Mouse (Mus musculus) liver, adult 2 months (tissue): Measurements from ENCODE around the gene Mex3b. TPM values are rescaled to one million over a fixed set of nuclear protein-coding genes. Genes with fewer than 3 reads are reported as not detected.

Source experiments
- DNase-seq: peaks from one replicate; pipeline ENCODE4 v3.0.0-alpha.2; 2011; ENCODE audit warnings: low read depth, low spot score; ENCODE audit errors: extremely low read depth
- H3K27ac ChIP-seq: fragments of 200-500 bp; replicated peaks from 2 replicates; pipeline ENCODE4 v1.5.1; 2012; ENCODE audit warnings: low read depth, mild to moderate bottlenecking, control low read depth, inconsistent platforms, low read length; ENCODE audit not compliant: insufficient read depth
- H3K27me3 ChIP-seq: fragments of 200-500 bp; 2 replicates; pipeline ENCODE4 v1.6.1; 2012; ENCODE audit warnings: mild to moderate bottlenecking, moderate library complexity, low read length, inconsistent platforms; ENCODE audit not compliant: control insufficient read depth, insufficient read depth
- H3K36me3 ChIP-seq: fragments of 200-500 bp; 2 replicates; pipeline ENCODE4 v1.6.1; 2012; ENCODE audit warnings: low read length, inconsistent platforms; ENCODE audit not compliant: control insufficient read depth, insufficient read depth
- H3K4me1 ChIP-seq: fragments of 200-500 bp; 2 replicates; pipeline ENCODE4 v1.6.1; 2011; ENCODE audit warnings: low read length; ENCODE audit not compliant: control insufficient read depth, insufficient read depth
- H3K4me3 ChIP-seq: fragments of 200-500 bp; 2 replicates; pipeline ENCODE4 v1.5.1; 2011; ENCODE audit warnings: low read depth, mild to moderate bottlenecking, control low read depth, low read length, moderate library complexity; ENCODE audit not compliant: insufficient read depth
- H3K79me2 ChIP-seq: fragments of 200-500 bp; 2 replicates; pipeline ENCODE4 v1.6.1; 2012; ENCODE audit warnings: inconsistent platforms, mild to moderate bottlenecking, low read length, moderate library complexity; ENCODE audit not compliant: control insufficient read depth, insufficient read depth
- H3K9ac ChIP-seq: fragments of 200-500 bp; 2 replicates; pipeline ENCODE4 v1.6.1; 2012; ENCODE audit warnings: low read depth, mild to moderate bottlenecking, control low read depth, inconsistent platforms, low read length
- CTCF ChIP-seq: fragments of 200-500 bp; IDR thresholded peaks from 2 replicates; pipeline ENCODE4 v1.5.1; 2011; ENCODE audit warnings: low read depth, low read length, control low read depth
- POLR2A ChIP-seq: fragments of 200-500 bp; IDR thresholded peaks from 2 replicates; pipeline ENCODE4 v1.6.1; 2011; ENCODE audit warnings: low read length, control low read depth; ENCODE audit not compliant: insufficient read depth; ENCODE audit errors: extremely low read depth
- WGBS: fragments of 180-500 bp; shearing (Covaris S2); methylation state at CpG from one replicate; pipeline ENCODE4 v1.1.7; 2018; 5-methylcytosine and 5-hydroxymethylcytosine counted together
- polyA plus RNA-seq: library from polyadenylated mRNA; depleted of rRNA; stranded (reverse); fragments of >200 nt; gene quantifications from 2 replicates; pipeline ENCODE4 v1.2.3, GENCODE M21; 2012
- total RNA-seq: library from RNA; depleted of rRNA; stranded (reverse); fragments of >200 nt; gene quantifications from 2 replicates; pipeline ENCODE4 v1.2.3, GENCODE M21; 2014

The Mex3b gene
- total and polyA plus RNA-seq, 2 experiments = 0.28 to 0.56 TPM

GRCm38 (mm10) chr7:82864991-82865771 lies 2.0 kb upstream of the Mex3b start:
- Histone ChIP-seq H3K9ac (no peak overlapping the region), H3K27ac (no peak overlapping the region), H3K27me3 (peaks cover 2% of the 10 kb centered on the region; the same call in 1 of the 2 replicates), H3K4me1 (peaks cover 6% of the 10 kb centered on the region; the same call in 1 of the 2 replicates), H3K36me3 (no peaks in the 10 kb centered on the region), H3K79me2 (no peaks in the 10 kb centered on the region), H3K4me3 (peak overlapping the region; percentile 83)
- no peak for TF ChIP-seq POLR2A
- TF ChIP-seq CTCF = no peak
- WGBS = 7% methylated on average over 22 of the region's 22 CpGs
- no peak for DNase-seq

GRCm38 (mm10) chr7:82865834-82866485 lies 1.2 kb upstream of the Mex3b start:
- Histone ChIP-seq H3K4me1 (peaks cover 6% of the 10 kb centered on the region; the same call in 1 of the 2 replicates), H3K4me3 (peak overlapping the region; percentile 83), H3K27me3 (peaks cover 2% of the 10 kb centered on the region; the same call in 1 of the 2 replicates), H3K36me3 (no peaks in the 10 kb centered on the region), H3K27ac (peak overlapping the region; percentile 65), H3K79me2 (no peaks in the 10 kb centered on the region), H3K9ac (peak overlapping the region; percentile 83)
- TF ChIP-seq CTCF (peak; percentile 81), POLR2A (peak; percentile 71; the same call in 1 of the 2 replicates)
- under 1% methylated on average over 60 of the region's 70 CpGs for WGBS
- DNase-seq = peak; percentile 65

GRCm38 (mm10) chr7:82866486-82867270 lies 455 bp upstream of the Mex3b start:
- under 1% methylated on average over 66 of the region's 68 CpGs for WGBS
- peak; percentile 57 for DNase-seq
- peaks cover 6% of the 10 kb centered on the region; the same call in 1 of the 2 replicates for H3K4me1 ChIP-seq
- peak overlapping the region; percentile 83 for H3K9ac ChIP-seq
- peaks cover 2% of the 10 kb centered on the region; the same call in 1 of the 2 replicates for H3K27me3 ChIP-seq
- no peak for TF ChIP-seq POLR2A
- TF ChIP-seq CTCF = 0 out of 2 replicates have a peak, but pooled peaks have one; percentile 15
- peak overlapping the region; percentile 65 for H3K27ac ChIP-seq
- H3K79me2 ChIP-seq = no peaks in the 10 kb centered on the region
- no peaks in the 10 kb centered on the region for H3K36me3 ChIP-seq
- H3K4me3 ChIP-seq = peak overlapping the region; percentile 83

- Histone ChIP-seq H3K4me3 (peak overlapping the region; percentile 35), H3K27me3 (peaks cover 2% of the 10 kb centered on the region; the same call in 1 of the 2 replicates), H3K4me1 (peaks cover 6% of the 10 kb centered on the region; the same call in 1 of the 2 replicates), H3K9ac (no peak overlapping the region), H3K36me3 (no peaks in the 10 kb centered on the region), H3K79me2 (no peaks in the 10 kb centered on the region), H3K27ac (no peak overlapping the region)
- WGBS = 4% methylated on average over 56 of the region's 56 CpGs
- no peak for TF ChIP-seq CTCF
- TF ChIP-seq POLR2A = no peak
- DNase-seq = no peak
These were observed 1.4 kb downstream of the Mex3b start for GRCm38 (mm10) chr7:82868309-82869230.
